Mouse (Mus musculus) gastrocnemius, adult 18-20 months (tissue): ENCODE results near the gene Vmn2r106. TPM values are rescaled to one million over a fixed set of nuclear protein-coding genes. Genes with fewer than 3 reads are reported as not detected.

Experiments used
- DNase-seq: peaks from one replicate; pipeline ENCODE4 v3.0.0; 2021; ENCODE audit warnings: low spot score
- long read RNA-seq, 2 experiments: library from polyadenylated mRNA; stranded (forward); transcript quantifications; one replicate each; pipeline ENCODE4 v2.0.0; 2021
- total RNA-seq, 2 experiments: library from RNA; stranded (reverse); gene quantifications; 2 replicates each; pipeline ENCODE4 v1.2.3; 2021

Gene Vmn2r106
- total RNA-seq: not detected
- long read RNA-seq, experiment 1: 0 reads
- long read RNA-seq, experiment 2: 0 reads

- no peak for DNase-seq
Measured at GRCm38 (mm10) chr17:20285453-20285852, at the start of gene Vmn2r106. Gene Vmn2r106 (minus strand): TSS chr17:20285553.

DNA sequence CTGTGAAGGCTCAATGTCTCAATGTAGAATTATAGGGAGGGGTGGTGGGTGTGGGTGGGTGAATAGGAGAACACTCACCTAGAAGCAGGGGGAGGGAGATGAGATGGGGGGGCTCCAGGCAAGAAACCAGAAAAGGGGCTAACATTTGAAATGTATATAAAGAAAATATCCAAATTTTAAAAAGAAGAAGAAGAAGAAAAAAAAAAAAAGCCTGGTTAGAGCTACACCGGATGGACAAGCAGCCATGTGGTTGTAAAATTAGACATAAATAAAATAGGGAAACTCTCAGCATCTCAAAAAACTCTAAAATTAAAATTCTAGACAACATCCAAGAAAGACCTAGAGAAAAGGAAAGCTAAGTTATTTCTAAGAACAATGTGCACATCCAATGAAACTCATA is 20.4 kb upstream of the Vmn2r106 start:
- no peak for DNase-seq

DNA sequence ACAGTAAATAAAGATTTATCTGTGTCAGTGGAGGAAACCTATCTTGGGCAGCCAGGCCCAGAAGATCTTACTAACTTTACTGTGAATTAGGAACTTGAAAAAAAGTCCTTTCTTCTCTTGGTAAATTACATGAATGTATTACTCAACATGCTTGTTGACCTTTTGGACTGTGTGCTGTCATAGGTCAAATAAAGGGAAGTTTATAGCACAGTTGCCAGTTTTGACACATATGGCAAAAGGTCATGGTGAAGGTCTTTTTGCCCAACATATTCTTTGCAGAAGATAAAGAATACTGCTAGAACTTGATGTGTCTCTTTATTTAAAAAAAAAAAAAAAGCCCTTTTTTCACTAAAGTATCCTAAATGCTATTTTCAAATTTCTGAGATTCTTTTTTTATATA is 1.6 kb upstream of the Vmn2r106 start:
- DNase-seq: no peak

- no peak for DNase-seq
Measured at GRCm38 (mm10) chr17:20255522-20255921, 29.8 kb downstream of the Vmn2r106 start.

- DNase-seq: no peak
Measured at GRCm38 (mm10) chr17:20234952-20235351, 50.4 kb downstream of the Vmn2r106 start, which contains the start of gene Vmn2r105. Gene Vmn2r105 (minus strand): TSS chr17:20235052.

Other genes with a start within 250 kb of the Vmn2r106 start
- not detected for gene Vmn2r104, start 237.2 kb downstream of the Vmn2r106 start, total RNA-seq
- gene Fpr-rs7, start 171.3 kb downstream of the Vmn2r106 start, total RNA-seq: not detected
- not detected for gene Fpr-rs6, start 102.5 kb downstream of the Vmn2r106 start, total RNA-seq
- gene Vmn2r105, start 50.5 kb downstream of the Vmn2r106 start, total RNA-seq: not detected
- not detected for gene Vmn2r107, start 59.7 kb upstream of the Vmn2r106 start, total RNA-seq
- not detected for gene Vmn1r224, start 128.6 kb upstream of the Vmn2r106 start, total RNA-seq
- not detected for gene Vmn2r108, start 195.8 kb upstream of the Vmn2r106 start, total RNA-seq
- not detected for gene Vmn1r225, start 212.6 kb upstream of the Vmn2r106 start, total RNA-seq